Mouse (Mus musculus) heart, embryonic 13.5 days (tissue): ENCODE measurements around the gene Ccdc155. TPM values are rescaled to one million over a fixed set of nuclear protein-coding genes. Genes with fewer than 3 reads are reported as not detected.
"Not testable (repeated sequence)": the region's sequence is repeated elsewhere in the genome, so short reads cannot be mapped to it uniquely, and the experiment has no call there.

ENCODE experiments used
- ATAC-seq: fragments of 200-750 bp; cut with Nextera tagmentation; 2 replicates; pipeline ENCODE4 v1.8.0; 2017; ENCODE audit warnings: moderate TSS enrichment; ENCODE audit not compliant: insufficient number of reproducible peaks, low FRiP score, low TSS enrichment; ENCODE audit errors: extremely low read depth
- H3K27ac ChIP-seq: fragments of 300-500 bp; sonication (generic); replicated peaks from 2 replicates; pipeline ENCODE4 v1.5.1; 2015; ENCODE audit warnings: moderate library complexity, mild to moderate bottlenecking, inconsistent platforms
- H3K27me3 ChIP-seq: fragments of 300-500 bp; sonication (generic); replicated peaks from 2 replicates; pipeline ENCODE4 v1.6.1; 2015; ENCODE audit warnings: mild to moderate bottlenecking, inconsistent platforms
- H3K36me3 ChIP-seq: fragments of 300-500 bp; sonication (generic); 2 replicates; pipeline ENCODE4 v1.6.1; 2015; ENCODE audit warnings: mild to moderate bottlenecking, inconsistent platforms
- H3K4me1 ChIP-seq: fragments of 300-500 bp; sonication (generic); 2 replicates; pipeline ENCODE4 v1.6.1; 2015; ENCODE audit warnings: inconsistent platforms
- H3K4me2 ChIP-seq: fragments of 300-500 bp; sonication (generic); 2 replicates; pipeline ENCODE4 v1.6.1; 2015; ENCODE audit warnings: inconsistent platforms, mild to moderate bottlenecking, moderate library complexity
- H3K4me3 ChIP-seq: fragments of 300-500 bp; sonication (generic); 2 replicates; pipeline ENCODE4 v1.5.1; 2015; ENCODE audit warnings: moderate library complexity, mild to moderate bottlenecking, inconsistent platforms
- H3K9ac ChIP-seq: fragments of 300-500 bp; sonication (generic); 2 replicates; pipeline ENCODE4 v1.6.1; 2015; ENCODE audit warnings: inconsistent platforms, mild to moderate bottlenecking, moderate library complexity
- H3K9me3 ChIP-seq: fragments of 300-500 bp; sonication (generic); 2 replicates; pipeline ENCODE4 v1.6.1; 2016; ENCODE audit warnings: inconsistent platforms
- WGBS: fragments of 180-500 bp; shearing (Covaris S2); methylation state at CpG from one replicate; pipeline ENCODE4 v1.1.7; 2015; ENCODE audit warnings: mixed read lengths; 5-methylcytosine and 5-hydroxymethylcytosine counted together
- polyA plus RNA-seq: library from polyadenylated mRNA; unstranded; fragments of >200 nt; fragmentation: Nextera tagmentation; extraction: Ambion mirVana; gene quantifications from 2 replicates; pipeline ENCODE4 v1.2.1, GENCODE M21; 2015

Ccdc155 gene
- polyA plus RNA-seq, 1 experiment from 2014 or later, result 0.51 TPM

- Histone ChIP-seq H3K4me3 (peak overlapping the region; percentile 13; the same call in 1 of the 2 replicates), H3K27me3 (peaks cover 95% of the 10 kb centered on the region), H3K36me3 (peaks cover 6% of the 10 kb centered on the region; the same call in 1 of the 2 replicates), H3K4me2 (peak overlapping the region; percentile 33; the same call in 1 of the 2 replicates), H3K4me1 (peaks cover 11% of the 10 kb centered on the region), H3K9ac (0 out of 2 replicates have a peak overlapping the region, but pooled peaks have one; percentile 13), H3K9me3 (peaks cover 27% of the 10 kb centered on the region), H3K27ac (no peak overlapping the region)
- no peak for ATAC-seq
- WGBS, result 3% methylated on average over 29 of the region's 29 CpGs
These were observed 30.0 kb downstream of the Ccdc155 start for GRCm38 (mm10) chr7:45174567-45175280.

DNA sequence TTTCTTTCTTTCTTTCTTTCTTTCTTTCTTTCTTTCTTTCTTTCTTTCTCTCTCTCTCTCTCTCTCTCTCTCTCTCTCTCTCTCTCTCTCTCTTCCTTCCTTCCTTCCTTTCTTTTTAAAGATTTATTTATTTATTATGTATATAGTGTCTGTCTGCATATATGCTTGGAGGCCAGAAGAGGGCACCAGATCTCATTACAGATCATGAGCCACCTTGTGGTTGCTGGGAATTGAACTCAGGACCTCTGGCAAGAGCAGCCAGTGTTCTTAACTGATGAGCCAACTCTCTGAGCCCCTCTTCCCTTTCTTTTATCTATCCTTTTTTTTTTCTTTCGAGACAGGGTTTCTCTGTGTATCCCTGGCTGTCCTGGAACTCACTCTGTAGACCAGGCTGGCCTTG lies 30.9 kb downstream of the Ccdc155 start:
- not testable (repeated sequence) for ATAC-seq, H3K4me3 ChIP-seq, H3K4me2 ChIP-seq, H3K27ac ChIP-seq, H3K9ac ChIP-seq
- Histone ChIP-seq H3K27me3 (peaks cover 95% of the 10 kb centered on the region), H3K36me3 (peaks cover 13% of the 10 kb centered on the region), H3K9me3 (peaks cover 37% of the 10 kb centered on the region), H3K4me1 (peaks cover 11% of the 10 kb centered on the region)
- WGBS, result 46% methylated on average over 1 of the region's 1 CpGs

DNA sequence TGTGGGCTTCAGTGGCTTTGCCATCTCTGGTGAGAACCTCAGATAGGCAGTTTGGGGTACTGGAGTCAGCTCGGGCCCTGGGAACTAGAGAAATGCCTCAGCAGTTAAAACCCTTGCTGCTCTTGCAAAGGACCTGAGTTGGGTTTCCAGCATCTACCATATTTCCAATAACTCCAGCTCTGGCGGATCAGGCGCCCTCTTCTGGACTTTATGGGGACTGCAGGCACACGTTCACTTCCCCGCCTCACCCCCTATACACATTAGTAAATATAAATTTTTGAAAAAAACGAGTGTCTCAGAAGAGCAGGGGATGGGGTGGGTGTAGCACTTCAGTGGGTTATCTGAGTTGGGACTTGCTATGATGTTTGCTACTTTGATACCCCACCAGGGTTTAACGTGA lies 31.7 kb downstream of the Ccdc155 start:
- Histone ChIP-seq H3K27ac (no peak overlapping the region), H3K4me2 (no peak overlapping the region), H3K9ac (no peak overlapping the region), H3K9me3 (peaks cover 39% of the 10 kb centered on the region), H3K4me1 (peaks cover 11% of the 10 kb centered on the region), H3K4me3 (no peak overlapping the region), H3K36me3 (peaks cover 13% of the 10 kb centered on the region), H3K27me3 (peaks cover 95% of the 10 kb centered on the region)
- 51% methylated on average over 7 of the region's 7 CpGs for WGBS
- no peak for ATAC-seq

- Histone ChIP-seq H3K4me1 (peaks cover 9% of the 10 kb centered on the region), H3K27ac (no peak overlapping the region), H3K4me3 (no peak overlapping the region), H3K4me2 (no peak overlapping the region), H3K9ac (no peak overlapping the region), H3K27me3 (peaks cover 95% of the 10 kb centered on the region), H3K9me3 (peaks cover 39% of the 10 kb centered on the region), H3K36me3 (peaks cover 13% of the 10 kb centered on the region)
- 81% methylated on average over 3 of the region's 3 CpGs for WGBS
- no peak for ATAC-seq
These were observed 35.2 kb downstream of the Ccdc155 start for GRCm38 (mm10) chr7:45169495-45169894.

GRCm38 (mm10) chr7:45168656-45169055 lies 36.0 kb downstream of the Ccdc155 start:
- H3K4me3 ChIP-seq, result no peak overlapping the region
- ATAC-seq, result no peak
- WGBS, result 6% methylated on average over 24 of the region's 24 CpGs

GRCm38 (mm10) chr7:45167761-45168445 lies 36.8 kb downstream of the Ccdc155 start:
- H3K9ac ChIP-seq, result no peak overlapping the region
- H3K4me2 ChIP-seq, result no peak overlapping the region
- H3K4me3 ChIP-seq, result no peak overlapping the region; the same call in 1 of the 2 replicates
- WGBS, result 4% methylated on average over 19 of the region's 19 CpGs
- H3K36me3 ChIP-seq, result peaks cover 13% of the 10 kb centered on the region
- H3K4me1 ChIP-seq, result peaks cover 16% of the 10 kb centered on the region
- H3K9me3 ChIP-seq, result peaks cover 39% of the 10 kb centered on the region
- no peak for ATAC-seq
- peaks cover 97% of the 10 kb centered on the region for H3K27me3 ChIP-seq
- H3K27ac ChIP-seq, result no peak overlapping the region

More at GRCm38 (mm10) chr7:45168656-45169055, 36.0 kb downstream of the Ccdc155 start:
- Histone ChIP-seq H3K4me1 (peaks cover 16% of the 10 kb centered on the region), H3K27me3 (peaks cover 95% of the 10 kb centered on the region), H3K27ac (no peak overlapping the region), H3K4me2 (no peak overlapping the region), H3K9me3 (peaks cover 39% of the 10 kb centered on the region), H3K36me3 (peaks cover 13% of the 10 kb centered on the region), H3K9ac (no peak overlapping the region)

- Histone ChIP-seq H3K27me3 (peaks cover 95% of the 10 kb centered on the region), H3K27ac (no peak overlapping the region), H3K9ac (no peak overlapping the region), H3K4me3 (no peak overlapping the region), H3K36me3 (peaks cover 13% of the 10 kb centered on the region), H3K4me2 (no peak overlapping the region), H3K4me1 (peaks cover 24% of the 10 kb centered on the region), H3K9me3 (peaks cover 33% of the 10 kb centered on the region)
- ATAC-seq, result no peak
- WGBS, result 16% methylated on average over 10 of the region's 10 CpGs
These were observed 37.7 kb downstream of the Ccdc155 start for GRCm38 (mm10) chr7:45166950-45167401.

DNA sequence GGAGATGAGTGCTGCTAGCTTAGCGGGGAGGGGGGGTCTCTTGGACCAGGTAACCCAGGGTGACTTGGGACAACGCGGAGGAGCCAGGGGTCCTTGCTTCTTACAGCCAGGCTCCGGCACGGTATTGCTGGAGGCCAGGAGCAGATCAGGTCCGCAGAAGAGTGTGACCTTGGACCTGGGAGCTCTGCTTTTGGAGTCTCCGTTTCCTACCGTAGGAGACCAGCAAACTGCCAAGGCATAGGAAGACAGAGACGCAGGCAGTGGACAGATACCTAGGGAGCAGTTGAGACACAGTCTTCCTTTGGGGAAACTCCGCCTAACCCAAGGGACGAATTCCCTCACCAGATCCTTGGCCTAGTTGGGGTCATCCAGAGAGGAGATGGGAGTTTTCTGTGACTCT lies 39.0 kb downstream of the Ccdc155 start:
- H3K4me2 ChIP-seq, result no peak overlapping the region
- H3K4me1 ChIP-seq, result peaks cover 24% of the 10 kb centered on the region
- H3K27ac ChIP-seq, result no peak overlapping the region
- no peak overlapping the region for H3K9ac ChIP-seq
- WGBS, result 45% methylated on average over 11 of the region's 11 CpGs
- H3K4me3 ChIP-seq, result no peak overlapping the region
- peaks cover 16% of the 10 kb centered on the region for H3K36me3 ChIP-seq
- peaks cover 83% of the 10 kb centered on the region for H3K27me3 ChIP-seq
- no peak for ATAC-seq
- peaks cover 21% of the 10 kb centered on the region for H3K9me3 ChIP-seq

- no peak for ATAC-seq
- WGBS, result 49% methylated on average over 5 of the region's 5 CpGs
- Histone ChIP-seq H3K36me3 (peaks cover 20% of the 10 kb centered on the region), H3K27me3 (peaks cover 76% of the 10 kb centered on the region), H3K27ac (no peak overlapping the region), H3K9ac (no peak overlapping the region), H3K4me3 (0 out of 2 replicates have a peak overlapping the region, but pooled peaks have one; percentile 53), H3K4me2 (no peak overlapping the region), H3K4me1 (peaks cover 24% of the 10 kb centered on the region), H3K9me3 (peaks cover 12% of the 10 kb centered on the region)
These were observed 39.9 kb downstream of the Ccdc155 start for GRCm38 (mm10) chr7:45164833-45165232.

DNA sequence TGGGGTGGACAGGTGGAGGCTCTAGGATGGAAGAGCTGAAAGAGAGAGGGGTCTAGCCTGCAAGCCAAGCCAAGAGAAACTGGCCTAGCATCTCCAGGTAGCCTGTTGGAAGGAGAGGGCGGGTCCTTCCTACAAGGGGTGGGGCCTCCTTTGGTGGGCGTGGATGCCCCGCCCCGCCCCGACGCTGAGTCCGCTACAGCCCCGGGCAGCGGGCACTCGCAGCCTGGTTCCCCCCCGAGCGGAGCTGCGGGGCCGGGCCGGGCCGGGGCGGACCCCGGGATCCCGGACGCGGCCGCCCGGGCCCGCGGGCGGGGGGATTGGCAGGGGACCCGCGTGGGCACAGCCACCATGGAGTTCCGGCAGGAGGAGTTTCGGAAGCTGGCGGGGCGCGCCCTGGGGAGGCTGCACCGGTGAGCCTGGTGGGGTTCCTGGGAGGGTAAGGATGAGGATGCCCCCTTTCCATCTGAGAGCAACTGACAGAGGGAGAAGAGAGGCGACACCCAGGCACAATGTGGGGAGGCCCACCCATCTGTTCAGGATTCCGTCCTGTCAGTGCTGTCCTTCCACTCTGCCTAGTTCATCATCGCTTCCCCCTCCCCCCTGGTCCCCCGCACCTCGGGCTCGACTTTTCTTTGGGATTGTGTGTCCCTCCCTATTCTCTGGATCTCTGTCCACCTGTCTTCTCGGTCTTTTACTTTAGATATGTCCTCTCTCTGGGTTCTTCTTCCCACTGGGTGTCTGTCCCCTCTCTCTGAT lies 40.8 kb downstream of the Ccdc155 start, which contains the start of gene Slc17a7:
Gene Slc17a7 (plus strand): TSS at position 215 of the 756 bp plus-strand sequence.
- H3K4me2 ChIP-seq, result peak within 1 kb of the TSS; percentile 81
- no peak within 1 kb of the TSS for H3K27ac ChIP-seq
- WGBS, result 2% methylated on average over 41 of the region's 41 CpGs
- peak; percentile 43; the same call in 1 of the 2 replicates for ATAC-seq
- H3K9ac ChIP-seq, result peak within 1 kb of the TSS; percentile 73
- H3K4me1 ChIP-seq, result peaks cover 24% of the 10 kb centered on the region
- H3K9me3 ChIP-seq, result peaks cover 3% of the 10 kb centered on the region
- H3K27me3 ChIP-seq, result peaks cover 67% of the 10 kb centered on the region
- peak within 1 kb of the TSS; percentile 53 for H3K4me3 ChIP-seq
- H3K36me3 ChIP-seq, result peaks cover 22% of the 10 kb centered on the region
